Mouse (Mus musculus): ENCODE measurements around the gene Chpt1. TPM values are rescaled to one million over a fixed set of nuclear protein-coding genes. Genes with fewer than 3 reads are reported as not detected.
"Not testable (repeated sequence)": the region's sequence is repeated elsewhere in the genome, so short reads cannot be mapped to it uniquely, and the experiment has no call there.

Gene Chpt1
- polyA plus RNA-seq (2012; ENCODE audit: insufficient read depth, insufficient read length, missing spikeins) = 1,269 and 2,124 TPM in 2 replicates

GRCm38 (mm10) chr10:88503421-88504314, at the start of gene Chpt1:
Chpt1 (minus strand) TSS chr10:88504073.
- H3K4me1 ChIP-seq (ENCODE audit: control insufficient read depth, insufficient read depth, insufficient read length, low read length) = peaks cover 3% of the 10 kb centered on the region; the same call in 1 of the 2 replicates
- peak within 1 kb of the TSS; percentile 100 for H3K4me3 ChIP-seq (ENCODE audit: insufficient read depth, low read depth, low read length)
- peak within 1 kb of the TSS; percentile 91 for H3K27ac ChIP-seq (replicated peaks; ENCODE audit: low read depth, low read length)

GRCm38 (mm10) chr10:88552738-88553137, 48.9 kb upstream of the Chpt1 start:
- Histone ChIP-seq H3K4me1 (ENCODE audit: control insufficient read depth, insufficient read depth, insufficient read length, low read length) (no peaks in the 10 kb centered on the region), H3K27ac (replicated peaks; ENCODE audit: low read depth, low read length) (no peak overlapping the region), H3K4me3 (ENCODE audit: insufficient read depth, low read depth, low read length) (no peak overlapping the region)

GRCm38 (mm10) chr10:88550225-88550624, 46.4 kb upstream of the Chpt1 start:
- no peak overlapping the region for H3K27ac ChIP-seq (replicated peaks; ENCODE audit: low read depth, low read length)
- no peaks in the 10 kb centered on the region for H3K4me1 ChIP-seq (ENCODE audit: control insufficient read depth, insufficient read depth, insufficient read length, low read length)
- H3K4me3 ChIP-seq (ENCODE audit: insufficient read depth, low read depth, low read length) = no peak overlapping the region

- Histone ChIP-seq H3K4me1 (ENCODE audit: control insufficient read depth, insufficient read depth, insufficient read length, low read length) (no peaks in the 10 kb centered on the region), H3K27ac (replicated peaks; ENCODE audit: low read depth, low read length) (no peak overlapping the region), H3K4me3 (ENCODE audit: insufficient read depth, low read depth, low read length) (no peak overlapping the region)
Observed at GRCm38 (mm10) chr10:88547635-88548034, 43.8 kb upstream of the Chpt1 start.

GRCm38 (mm10) chr10:88530631-88531030, 26.8 kb upstream of the Chpt1 start:
- H3K27ac ChIP-seq (replicated peaks; ENCODE audit: low read depth, low read length) = no peak overlapping the region

GRCm38 (mm10) chr10:88524016-88524415, 20.1 kb upstream of the Chpt1 start:
- no peak overlapping the region for H3K4me3 ChIP-seq (ENCODE audit: insufficient read depth, low read depth, low read length)
- H3K27ac ChIP-seq (replicated peaks; ENCODE audit: low read depth, low read length) = no peak overlapping the region

More at GRCm38 (mm10) chr10:88530631-88531030, 26.8 kb upstream of the Chpt1 start:
- no peak overlapping the region for H3K4me3 ChIP-seq (ENCODE audit: insufficient read depth, low read depth, low read length)
- no peaks in the 10 kb centered on the region for H3K4me1 ChIP-seq (ENCODE audit: control insufficient read depth, insufficient read depth, insufficient read length, low read length)

GRCm38 (mm10) chr10:88523212-88523611, 19.3 kb upstream of the Chpt1 start:
- no peak overlapping the region for H3K27ac ChIP-seq (replicated peaks; ENCODE audit: low read depth, low read length)
- no peaks in the 10 kb centered on the region for H3K4me1 ChIP-seq (ENCODE audit: control insufficient read depth, insufficient read depth, insufficient read length, low read length)
- no peak overlapping the region for H3K4me3 ChIP-seq (ENCODE audit: insufficient read depth, low read depth, low read length)

More at GRCm38 (mm10) chr10:88524016-88524415, 20.1 kb upstream of the Chpt1 start:
- no peaks in the 10 kb centered on the region for H3K4me1 ChIP-seq (ENCODE audit: control insufficient read depth, insufficient read depth, insufficient read length, low read length)

- Histone ChIP-seq H3K4me1 (ENCODE audit: control insufficient read depth, insufficient read depth, insufficient read length, low read length) (no peaks in the 10 kb centered on the region), H3K4me3 (ENCODE audit: insufficient read depth, low read depth, low read length) (no peak overlapping the region), H3K27ac (replicated peaks; ENCODE audit: low read depth, low read length) (no peak overlapping the region)
Observed at GRCm38 (mm10) chr10:88522795-88523194, 18.9 kb upstream of the Chpt1 start.

- H3K4me1 ChIP-seq (ENCODE audit: control insufficient read depth, insufficient read depth, insufficient read length, low read length) = peaks cover 11% of the 10 kb centered on the region
- H3K4me3 ChIP-seq (ENCODE audit: insufficient read depth, low read depth, low read length); H3K27ac ChIP-seq (replicated peaks; ENCODE audit: low read depth, low read length): not testable (repeated sequence)
Observed at GRCm38 (mm10) chr10:88515049-88515448, 11.2 kb upstream of the Chpt1 start.

GRCm38 (mm10) chr10:88514495-88514894, 10.6 kb upstream of the Chpt1 start:
- Histone ChIP-seq H3K4me3 (ENCODE audit: insufficient read depth, low read depth, low read length) (no peak overlapping the region), H3K27ac (replicated peaks; ENCODE audit: low read depth, low read length) (peak overlapping the region; percentile 95), H3K4me1 (ENCODE audit: control insufficient read depth, insufficient read depth, insufficient read length, low read length) (peaks cover 12% of the 10 kb centered on the region)

- peak overlapping the region; percentile 95 for H3K27ac ChIP-seq (replicated peaks; ENCODE audit: low read depth, low read length)
- H3K4me1 ChIP-seq (ENCODE audit: control insufficient read depth, insufficient read depth, insufficient read length, low read length) = peaks cover 12% of the 10 kb centered on the region
- H3K4me3 ChIP-seq (ENCODE audit: insufficient read depth, low read depth, low read length) = no peak overlapping the region
Observed at GRCm38 (mm10) chr10:88513574-88514135, 9.8 kb upstream of the Chpt1 start.

- H3K27ac ChIP-seq (replicated peaks; ENCODE audit: low read depth, low read length) = peak overlapping the region; percentile 91
Observed at GRCm38 (mm10) chr10:88511355-88511754, 7.5 kb upstream of the Chpt1 start.

GRCm38 (mm10) chr10:88510503-88511271, 6.8 kb upstream of the Chpt1 start:
- H3K27ac ChIP-seq (replicated peaks; ENCODE audit: low read depth, low read length) = peak overlapping the region; percentile 91
- H3K4me3 ChIP-seq (ENCODE audit: insufficient read depth, low read depth, low read length) = no peak overlapping the region
- peaks cover 15% of the 10 kb centered on the region for H3K4me1 ChIP-seq (ENCODE audit: control insufficient read depth, insufficient read depth, insufficient read length, low read length)

More at GRCm38 (mm10) chr10:88511355-88511754, 7.5 kb upstream of the Chpt1 start:
- H3K4me1 ChIP-seq (ENCODE audit: control insufficient read depth, insufficient read depth, insufficient read length, low read length) = peaks cover 15% of the 10 kb centered on the region
- no peak overlapping the region for H3K4me3 ChIP-seq (ENCODE audit: insufficient read depth, low read depth, low read length)

- H3K4me3 ChIP-seq (ENCODE audit: insufficient read depth, low read depth, low read length) = no peak overlapping the region
- H3K27ac ChIP-seq (replicated peaks; ENCODE audit: low read depth, low read length) = peak overlapping the region; percentile 94
- H3K4me1 ChIP-seq (ENCODE audit: control insufficient read depth, insufficient read depth, insufficient read length, low read length) = peaks cover 15% of the 10 kb centered on the region
Observed at GRCm38 (mm10) chr10:88507691-88508143, 3.8 kb upstream of the Chpt1 start.

GRCm38 (mm10) chr10:88505256-88505655, 1.4 kb upstream of the Chpt1 start:
- H3K27ac ChIP-seq (replicated peaks; ENCODE audit: low read depth, low read length) = peak overlapping the region; percentile 20
- H3K4me1 ChIP-seq (ENCODE audit: control insufficient read depth, insufficient read depth, insufficient read length, low read length) = peaks cover 7% of the 10 kb centered on the region; the same call in 1 of the 2 replicates

More at GRCm38 (mm10) chr10:88505256-88505655, 1.4 kb upstream of the Chpt1 start:
- no peak overlapping the region for H3K4me3 ChIP-seq (ENCODE audit: insufficient read depth, low read depth, low read length)

Data from brown adipose tissue, adult 24 weeks (tissue).